Mouse (Mus musculus): ENCODE measurements around the gene Crcp. TPM values are rescaled to one million over a fixed set of nuclear protein-coding genes. Genes with fewer than 3 reads are reported as not detected.

Crcp gene
- total RNA-seq, 2 experiments from 2014 or later, result 16.0 to 16.4 TPM

- intact Hi-C loops (cut with DNase I), result loop anchor here (5.0 kb wide), 1 partner anchor 51 kb away; no protein-coding TSS in a partner anchor
- no peak for DNase-seq
Observed at GRCm38 (mm10) chr5:130081181-130081881, 52.2 kb downstream of the Crcp start.

- DNase-seq, result no peak
- intact Hi-C loops (cut with DNase I), result loop anchor here (5.0 kb wide), 1 partner anchor 50 kb away; no protein-coding TSS in a partner anchor
Observed at GRCm38 (mm10) chr5:130082431-130082830, 53.3 kb downstream of the Crcp start.

DNA sequence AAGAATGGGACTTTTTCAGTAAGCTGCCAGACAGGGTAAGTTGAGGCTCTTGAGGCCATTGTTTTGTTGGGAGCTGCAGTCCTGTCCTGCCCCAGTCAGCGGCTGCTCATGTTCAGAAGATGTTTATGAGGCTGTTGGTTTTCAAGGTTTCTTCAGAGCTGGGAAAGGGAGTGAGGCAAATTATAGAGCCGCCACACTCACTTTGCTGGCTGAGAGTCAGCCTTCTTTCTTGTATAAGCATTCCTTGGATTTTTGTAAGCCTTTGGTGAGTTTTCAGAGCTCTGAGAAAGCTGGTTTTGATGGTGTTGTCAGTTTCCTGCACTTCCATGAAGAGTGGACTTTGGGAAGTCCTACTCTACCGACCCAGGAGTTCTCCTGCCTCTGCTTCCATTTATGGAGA, 55.2 kb downstream of the Crcp start:
- DNase-seq, result no peak
- intact Hi-C loops (cut with DNase I), result loop anchor here (5.0 kb wide), 1 partner anchor 48 kb away; no protein-coding TSS in a partner anchor

DNA sequence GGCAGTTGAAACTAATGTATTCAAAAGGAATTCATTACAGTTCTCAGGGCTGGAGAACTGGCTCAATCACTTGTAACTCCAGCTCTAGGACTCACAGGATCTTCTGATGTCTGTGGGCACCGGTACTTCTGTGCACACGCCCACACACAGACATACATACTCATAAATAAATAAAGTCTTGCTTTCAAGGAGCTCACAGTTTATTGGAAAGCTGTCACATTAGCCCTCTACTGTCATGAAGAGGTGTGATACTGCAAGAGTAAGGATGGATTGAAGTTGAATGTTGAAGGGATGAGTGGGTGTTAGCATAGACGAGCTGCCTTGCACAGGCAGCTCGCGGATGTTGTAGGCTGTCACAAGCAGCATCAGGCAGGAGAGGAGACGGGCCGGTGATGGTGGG, 58.9 kb downstream of the Crcp start:
- intact Hi-C loops (cut with DNase I), result no loop called here
- no peak for DNase-seq

DNA sequence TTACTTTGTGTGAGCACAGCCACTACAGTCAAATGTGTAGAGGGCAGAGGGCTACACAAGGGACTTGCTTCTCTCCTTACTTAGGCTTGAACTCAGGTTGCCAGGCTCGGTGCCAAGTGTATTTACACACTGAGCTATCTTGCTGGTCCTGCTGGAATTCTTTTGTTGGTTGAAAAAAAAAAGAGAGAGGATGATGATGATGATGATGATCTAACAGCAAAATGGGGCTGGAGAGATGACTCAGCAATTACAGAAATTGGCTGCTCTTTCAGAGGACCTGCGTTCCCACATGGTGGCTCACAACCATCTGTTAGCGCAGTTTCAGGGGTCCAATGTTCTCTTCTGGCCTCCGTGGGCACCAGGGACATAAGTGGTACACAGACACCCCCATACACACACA, 59.5 kb downstream of the Crcp start:
- no peak for DNase-seq
- intact Hi-C loops (cut with DNase I), result no loop called here

DNA sequence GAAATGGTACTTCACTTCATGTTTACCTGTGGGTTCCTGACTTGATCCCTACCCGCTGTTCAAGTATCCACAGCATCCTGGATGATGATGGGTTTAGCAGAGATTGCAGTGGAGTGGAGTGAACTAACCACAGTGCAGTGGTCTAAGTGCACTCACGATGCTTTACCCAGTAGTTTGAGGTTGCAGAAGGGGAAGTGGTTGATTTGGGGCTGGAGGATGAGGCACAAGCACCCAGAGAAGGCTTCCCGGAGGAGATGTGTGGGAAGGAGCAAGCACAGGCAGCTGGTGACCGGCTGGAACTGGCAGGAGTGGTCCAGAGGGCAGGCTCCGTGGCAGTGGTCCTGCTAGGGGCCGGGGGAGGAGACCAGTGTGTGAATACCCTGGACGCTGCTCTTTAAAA, 60.1 kb downstream of the Crcp start:
- no peak for DNase-seq
- intact Hi-C loops (cut with DNase I), result no loop called here

- intact Hi-C loops (cut with DNase I), result no loop called here
- no peak for DNase-seq
Observed at GRCm38 (mm10) chr5:130089626-130090393, 60.7 kb downstream of the Crcp start.

DNA sequence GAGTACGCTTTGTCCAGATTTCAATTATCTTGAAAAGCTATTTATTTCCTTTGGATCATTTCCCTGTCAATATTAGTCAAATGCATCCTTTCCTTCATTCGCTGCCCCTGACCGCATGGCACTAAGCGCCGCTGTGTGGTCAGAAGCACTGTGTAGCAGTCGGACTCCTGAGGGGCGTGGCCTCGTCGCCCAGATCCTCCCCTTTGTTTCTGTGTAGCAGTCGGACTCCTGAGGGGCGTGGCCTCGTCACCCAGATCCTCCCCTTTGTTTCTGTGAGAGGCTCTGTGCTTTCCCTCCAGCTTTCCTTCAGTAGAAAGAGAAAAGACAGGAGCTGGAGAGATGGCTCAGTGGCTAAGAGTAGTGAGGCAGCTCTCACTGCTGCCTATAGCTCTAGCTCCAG, 67.7 kb downstream of the Crcp start:
- intact Hi-C loops (cut with DNase I), result no loop called here
- DNase-seq, result no peak

GRCm38 (mm10) chr5:130097837-130098236, 68.7 kb downstream of the Crcp start:
- DNase-seq, result no peak
- intact Hi-C loops (cut with DNase I), result no loop called here

DNA sequence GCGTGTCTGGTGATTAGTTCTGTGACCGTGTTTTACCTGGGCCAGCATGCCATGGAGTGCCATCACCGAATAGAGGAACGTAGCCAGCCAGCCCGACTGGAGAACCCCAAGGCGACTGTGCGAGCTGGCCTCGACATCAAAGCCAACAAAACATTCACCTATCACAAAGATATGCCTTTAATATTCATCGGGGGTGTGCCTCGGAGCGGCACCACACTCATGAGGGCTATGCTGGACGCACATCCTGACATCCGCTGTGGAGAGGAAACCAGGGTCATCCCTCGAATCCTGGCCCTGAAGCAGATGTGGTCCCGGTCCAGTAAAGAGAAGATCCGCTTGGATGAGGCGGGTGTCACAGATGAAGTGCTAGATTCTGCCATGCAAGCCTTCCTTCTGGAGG, 72.6 kb downstream of the Crcp start:
- no peak for DNase-seq
- intact Hi-C loops (cut with DNase I), result no loop called here

GRCm38 (mm10) chr5:130109348-130109747, 80.3 kb downstream of the Crcp start:
- DNase-seq, result no peak
- intact Hi-C loops (cut with DNase I), result no loop called here

Other genes with a start within 250 kb of the Crcp start
- 10 to 100 TPM; 13.1 to 15.2 TPM for gene Psph, start 241.8 kb upstream of the Crcp start, total RNA-seq (2021)
- 1 to 10 TPM; 5.0 to 5.9 TPM for gene Sumf2, start 182.3 kb upstream of the Crcp start, total RNA-seq (2021)
- gene Chchd2, start 141.8 kb upstream of the Crcp start, total RNA-seq (2021), result 100 to 1,000 TPM; 563 to 618 TPM
- under 1 TPM; 0.23 to 0.27 TPM for gene Zbed5, start 133.6 kb upstream of the Crcp start, total RNA-seq (2021)
- gene Phkg1, start 130.7 kb upstream of the Crcp start, total RNA-seq (2021), result 100 to 1,000 TPM; 374 to 387 TPM
- under 1 TPM; 0.48 to 0.52 TPM for gene Nupr1l, start 120.8 kb upstream of the Crcp start, total RNA-seq (2021)
- gene Vkorc1l1, start 87.3 kb upstream of the Crcp start, total RNA-seq (2021), result 10 to 100 TPM; 20.2 to 22.1 TPM
- 1 to 10 TPM; 7.3 to 8.0 TPM for gene Gusb, start 26.2 kb upstream of the Crcp start, total RNA-seq (2021)
- 10 to 100 TPM in 1 of 2 experiments, 1 to 10 TPM in 1; 6.4 to 11.3 TPM for gene Asl, start within 50 bp of the Crcp start, total RNA-seq (2021)
- 1 to 10 TPM; 4.0 to 6.0 TPM for gene Tpst1, start 44.0 kb downstream of the Crcp start, total RNA-seq (2021)
- 1 to 10 TPM; 1.8 to 2.2 TPM for gene Kctd7, start 115.6 kb downstream of the Crcp start, total RNA-seq (2021)
- gene Rabgef1, start 142.5 kb downstream of the Crcp start, total RNA-seq (2021), result 10 to 100 TPM; 67.7 to 81.8 TPM
- gene Tmem248, start 187.8 kb downstream of the Crcp start, total RNA-seq (2021), result 10 to 100 TPM; 30.9 to 43.7 TPM
- 10 to 100 TPM; 24.1 to 24.6 TPM for gene Sbds, start 226.2 kb downstream of the Crcp start, total RNA-seq (2021)
- gene Tyw1, start 226.3 kb downstream of the Crcp start, total RNA-seq (2021), result 10 to 100 TPM in 1 of 2 experiments, 1 to 10 TPM in 1; 9.6 to 10.3 TPM

Data from gastrocnemius, postnatal 36 days (tissue).